Mouse (Mus musculus): ENCODE data around the gene Nid2. TPM values are rescaled to one million over a fixed set of nuclear protein-coding genes. Genes with fewer than 3 reads are reported as not detected.

Nid2 gene
- total and polyA plus RNA-seq, 3 experiments: 0.08 to 0.33 TPM; not detected in 1

GRCm38 (mm10) chr14:19858279-19858678 is 107.2 kb downstream of the Nid2 start:
- no peak for ATAC-seq (ENCODE audit: extremely low read depth, insufficient number of reproducible peaks, low FRiP score, poor library complexity, severe bottlenecking)
- Histone ChIP-seq H3K27me3 (ENCODE audit: insufficient read depth, low read length) (peaks cover 7% of the 10 kb centered on the region), H3K4me1 (ENCODE audit: insufficient read depth, low read depth, low read length) (no peaks in the 10 kb centered on the region), H3K4me3 (ENCODE audit: low read depth, low read length) (no peak overlapping the region), H3K36me3 (replicated peaks) (no peaks in the 10 kb centered on the region), H3K9me3 (replicated peaks) (no peaks in the 10 kb centered on the region)
- DNase-seq (ENCODE audit: low spot score): no peak
- TF ChIP-seq TAL1 (conservative IDR thresholded peaks at IDR 0.05; ENCODE audit: low read depth, low read length): no peak
- no peak for TF ChIP-seq POLR2AphosphoS5 (IDR thresholded peaks at IDR 0.05; ENCODE audit: insufficient replicate concordance, low read depth, low read length)
- no peak for TF ChIP-seq GATA1 (IDR thresholded peaks at IDR 0.05; ENCODE audit: borderline replicate concordance, low read length)
- no peak for TF ChIP-seq GATA2 (IDR thresholded peaks at IDR 0.05; ENCODE audit: borderline replicate concordance, low read depth, low read length)
- TF ChIP-seq CTCF (IDR thresholded peaks at IDR 0.05; ENCODE audit: low read depth, low read length): no peak

- no peak overlapping the region for H3K4me3 ChIP-seq (ENCODE audit: low read depth, low read length)
- DNase-seq (ENCODE audit: low spot score): no peak
- TF ChIP-seq GATA2 (IDR thresholded peaks at IDR 0.05; ENCODE audit: borderline replicate concordance, low read depth, low read length) (no peak), POLR2AphosphoS5 (IDR thresholded peaks at IDR 0.05; ENCODE audit: insufficient replicate concordance, low read depth, low read length) (no peak), TAL1 (conservative IDR thresholded peaks at IDR 0.05; ENCODE audit: low read depth, low read length) (no peak), GATA1 (IDR thresholded peaks at IDR 0.05; ENCODE audit: borderline replicate concordance, low read length) (no peak), CTCF (IDR thresholded peaks at IDR 0.05; ENCODE audit: low read depth, low read length) (no peak)
Measured at GRCm38 (mm10) chr14:19858808-19859776, 108.0 kb downstream of the Nid2 start.

GRCm38 (mm10) chr14:19860281-19860680 is 109.2 kb downstream of the Nid2 start:
- Histone ChIP-seq H3K4me3 (ENCODE audit: low read depth, low read length) (no peak overlapping the region), H3K27me3 (ENCODE audit: insufficient read depth, low read length) (peaks cover 4% of the 10 kb centered on the region; the same call in 1 of the 2 replicates), H3K9me3 (replicated peaks) (no peaks in the 10 kb centered on the region), H3K36me3 (replicated peaks) (no peaks in the 10 kb centered on the region), H3K4me1 (ENCODE audit: insufficient read depth, low read depth, low read length) (no peaks in the 10 kb centered on the region)
- TF ChIP-seq CTCF (IDR thresholded peaks at IDR 0.05; ENCODE audit: low read depth, low read length) (no peak), POLR2AphosphoS5 (IDR thresholded peaks at IDR 0.05; ENCODE audit: insufficient replicate concordance, low read depth, low read length) (no peak), GATA1 (IDR thresholded peaks at IDR 0.05; ENCODE audit: borderline replicate concordance, low read length) (no peak), GATA2 (IDR thresholded peaks at IDR 0.05; ENCODE audit: borderline replicate concordance, low read depth, low read length) (no peak), TAL1 (conservative IDR thresholded peaks at IDR 0.05; ENCODE audit: low read depth, low read length) (no peak)
- DNase-seq (ENCODE audit: low spot score): no peak
- no peak for ATAC-seq (ENCODE audit: extremely low read depth, insufficient number of reproducible peaks, low FRiP score, poor library complexity, severe bottlenecking)

More at GRCm38 (mm10) chr14:19858808-19859776, 108.0 kb downstream of the Nid2 start:
- Histone ChIP-seq H3K9me3 (replicated peaks) (no peaks in the 10 kb centered on the region), H3K36me3 (replicated peaks) (no peaks in the 10 kb centered on the region), H3K4me1 (ENCODE audit: insufficient read depth, low read depth, low read length) (no peaks in the 10 kb centered on the region), H3K27me3 (ENCODE audit: insufficient read depth, low read length) (peaks cover 2% of the 10 kb centered on the region; the same call in 1 of the 2 replicates)
- no peak for ATAC-seq (ENCODE audit: extremely low read depth, insufficient number of reproducible peaks, low FRiP score, poor library complexity, severe bottlenecking)

Other genes starting within 250 kb of the Nid2 start
- gene Gm2244, start 201.3 kb upstream of the Nid2 start, total RNA-seq (2014; fragmentation: Nextera tagmentation): not detected in 2 replicates
- 0.27 TPM in 1 of 2 replicates, not detected in the other for gene Gm2244, start 201.3 kb upstream of the Nid2 start, total RNA-seq (2017)
- gene Gm2244, start 201.3 kb upstream of the Nid2 start, polyA plus RNA-seq (2012): not detected in 2 replicates
- not detected in 2 replicates for gene Gm2237, start 166.1 kb upstream of the Nid2 start, total RNA-seq (2014; fragmentation: Nextera tagmentation)
- 0.16 and 0.17 TPM in 2 replicates for gene Gm2237, start 166.1 kb upstream of the Nid2 start, total RNA-seq (2017)
- gene Gm2237, start 166.1 kb upstream of the Nid2 start, polyA plus RNA-seq (2012): not detected in 2 replicates
- gene Gm5458, start 148.7 kb upstream of the Nid2 start, total RNA-seq (2014; fragmentation: Nextera tagmentation): not detected in 2 replicates
- 0.16 TPM in 1 of 2 replicates, not detected in the other for gene Gm5458, start 148.7 kb upstream of the Nid2 start, total RNA-seq (2017)
- gene Gm5458, start 148.7 kb upstream of the Nid2 start, polyA plus RNA-seq (2012): not detected in 2 replicates
- 161 and 191 TPM in 2 replicates for gene Rtraf, start 72.6 kb downstream of the Nid2 start, total RNA-seq (2014; fragmentation: Nextera tagmentation)
- 120 TPM in 2 replicates for gene Rtraf, start 72.6 kb downstream of the Nid2 start, total RNA-seq (2017)
- gene Rtraf, start 72.6 kb downstream of the Nid2 start, polyA plus RNA-seq (2012): 269 and 392 TPM in 2 replicates
- 85.9 and 90.4 TPM in 2 replicates for gene Gng2, start 226.4 kb downstream of the Nid2 start, total RNA-seq (2014; fragmentation: Nextera tagmentation)
- 280 and 293 TPM in 2 replicates for gene Gng2, start 226.4 kb downstream of the Nid2 start, total RNA-seq (2017)
- gene Gng2, start 226.4 kb downstream of the Nid2 start, polyA plus RNA-seq (2012): 3.4 and 4.3 TPM in 2 replicates